Mouse (Mus musculus): ENCODE data around the gene Rpl11. TPM values are rescaled to one million over a fixed set of nuclear protein-coding genes. Genes with fewer than 3 reads are reported as not detected.
A peak's percentile ranks its signal among the peaks of the same experiment; 100 is the strongest.
"Not testable (repeated sequence)": the region's sequence is repeated elsewhere in the genome, so short reads cannot be mapped to it uniquely, and the experiment has no call there.

The Rpl11 gene
- total RNA-seq, 2 experiments from 2014 or later: 322 to 405 TPM

DNA sequence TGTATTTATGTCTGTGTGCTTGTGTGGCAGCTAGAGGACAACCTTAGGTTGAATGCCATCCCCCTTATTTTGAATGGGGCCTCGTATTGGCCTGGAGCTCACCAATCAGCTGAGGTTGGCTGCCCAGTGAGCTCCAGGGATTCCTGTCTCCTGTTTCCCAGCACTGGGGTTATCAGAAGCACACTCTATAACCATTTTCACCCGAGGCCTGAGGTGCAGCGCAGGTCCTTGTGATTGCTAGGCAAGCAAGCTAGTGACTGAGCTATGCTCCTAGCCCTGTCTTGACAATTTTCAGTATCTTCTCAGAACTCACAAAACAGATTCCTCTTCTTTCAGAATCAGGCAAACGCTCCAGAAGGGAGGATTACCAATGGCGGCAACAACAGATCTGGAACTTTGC, 68.7 kb downstream of the Rpl11 start:
- DNase-seq (ENCODE audit: low spot score in 2 of 2): no peak

- DNase-seq (ENCODE audit: low spot score in 2 of 2): peak; percentile 62 to 69
Observed at GRCm38 (mm10) chr4:135981524-135982063, 71.6 kb downstream of the Rpl11 start.

GRCm38 (mm10) chr4:135980223-135980622, 73.0 kb downstream of the Rpl11 start:
- not testable (repeated sequence) for DNase-seq (ENCODE audit: low spot score in 2 of 2)

Other genes starting within 250 kb of the Rpl11 start
- 10 to 100 TPM; 86.7 to 88.2 TPM for gene Srsf10, start 197.7 kb downstream of the Rpl11 start, total RNA-seq (2021)
- 10 to 100 TPM; 59.0 to 80.1 TPM for gene Pnrc2, start 179.6 kb downstream of the Rpl11 start, total RNA-seq (2021)
- under 1 TPM; 0.18 to 0.22 TPM for gene Cnr2, start 158.0 kb downstream of the Rpl11 start, total RNA-seq (2021)
- 10 to 100 TPM; 50.9 to 56.1 TPM for gene Fuca1, start 132.7 kb downstream of the Rpl11 start, total RNA-seq (2021)
- gene Hmgcl, start 107.0 kb downstream of the Rpl11 start, total RNA-seq (2021): 10 to 100 TPM; 33.6 to 36.3 TPM
- 10 to 100 TPM; 34.6 to 36.2 TPM for gene Gale, start 89.7 kb downstream of the Rpl11 start, total RNA-seq (2021)
- gene Lypla2, start 80.8 kb downstream of the Rpl11 start, total RNA-seq (2021): 100 to 1,000 TPM; 113 to 119 TPM
- 10 to 100 TPM; 76.2 to 81.0 TPM for gene Pithd1, start 66.2 kb downstream of the Rpl11 start, total RNA-seq (2021)
- 10 to 100 TPM; 32.5 to 33.6 TPM for gene Eloa, start 31.7 kb downstream of the Rpl11 start, total RNA-seq (2021)
- 100 to 1,000 TPM in 1 of 2 experiments, 10 to 100 TPM in 1; 80.3 to 101 TPM for gene Id3, start 90.1 kb upstream of the Rpl11 start, total RNA-seq (2021)
- 1 to 10 TPM; 1.1 to 2.3 TPM for gene E2f2, start 119.0 kb upstream of the Rpl11 start, total RNA-seq (2021)
- 1 to 10 TPM; 5.1 to 5.6 TPM for gene Asap3, start 152.9 kb upstream of the Rpl11 start, total RNA-seq (2021)
- gene Tcea3, start 194.3 kb upstream of the Rpl11 start, total RNA-seq (2021): under 1 TPM; 0.55 to 0.89 TPM
- 10 to 100 TPM; 88.7 to 93.8 TPM for gene Zfp46, start 231.3 kb upstream of the Rpl11 start, total RNA-seq (2021)